Comparison of ENCODE assay signal across 8 mouse cellular contexts in genomic region chr17:71617033-71617362, GRCm38 (mm10). TPM values are rescaled to one million over a fixed set of nuclear protein-coding genes. Genes with fewer than 3 reads are reported as not detected.
DNase-seq lines count a peak whose midpoint lies in the region; ATAC-seq and TF ChIP-seq lines count a peak whose summit lies in the region.

No protein-coding gene starts in this region.

- H3K27ac ChIP-seq in embryonic facial prominence, embryonic 13.5 days: no peak overlapping the region
- no peak overlapping the region for H3K27ac ChIP-seq in limb, embryonic 13.5 days
- H3K27ac ChIP-seq in stomach, embryonic 14.5 days (ENCODE audit: low read length): peak overlapping the region; percentile 70; the same call in 1 of the 2 replicates

- peaks cover 58% of the 10 kb centered on the region for H3K79me3 ChIP-seq in C2C12 (ENCODE audit: low read depth)

- H3K4me2 ChIP-seq in embryonic facial prominence, embryonic 13.5 days: peak overlapping the region; percentile 78
- H3K4me2 ChIP-seq in limb, embryonic 13.5 days (replicated peaks): peak overlapping the region; percentile 84
- peak overlapping the region; percentile 78 for H3K4me2 ChIP-seq in stomach, embryonic 14.5 days (replicated peaks; ENCODE audit: low read depth, low read length)

- intact Hi-C loops in gastrocnemius, postnatal 14 days (cut with DNase I; ENCODE audit: low total_unique reads): no loop called here

- peak; percentile 38 for DNase-seq in embryo, embryonic 10 days (ENCODE audit: low spot score)
- no peak for DNase-seq in embryo, embryonic 9.5 days (ENCODE audit: extremely low spot score)
- no peak for DNase-seq in frontal cortex, postnatal 36 days (ENCODE audit: low spot score in 2 of 2)
- DNase-seq in gastrocnemius, postnatal 14 days: no peak

- peaks cover 32% of the 10 kb centered on the region for H3K36me3 ChIP-seq in C2C12 (ENCODE audit: control insufficient read depth, insufficient read depth)
- H3K36me3 ChIP-seq in embryonic facial prominence, embryonic 13.5 days: peaks cover 10% of the 10 kb centered on the region
- peaks cover 8% of the 10 kb centered on the region for H3K36me3 ChIP-seq in limb, embryonic 13.5 days
- H3K36me3 ChIP-seq in stomach, embryonic 14.5 days (ENCODE audit: control insufficient read depth, insufficient read depth, low read length): peaks cover 5% of the 10 kb centered on the region; the same call in 1 of the 2 replicates

- peak overlapping the region; percentile 89 for H3K4me3 ChIP-seq in C2C12 (ENCODE audit: insufficient read depth, poor library complexity, severe bottlenecking)
- H3K4me3 ChIP-seq in embryonic facial prominence, embryonic 13.5 days: peak overlapping the region; percentile 99
- H3K4me3 ChIP-seq in limb, embryonic 13.5 days: peak overlapping the region; percentile 96
- peak overlapping the region; percentile 90 for H3K4me3 ChIP-seq in stomach, embryonic 14.5 days (ENCODE audit: low read depth, low read length)

- H3K4me1 ChIP-seq in embryonic facial prominence, embryonic 13.5 days: peaks cover 20% of the 10 kb centered on the region
- peaks cover 22% of the 10 kb centered on the region for H3K4me1 ChIP-seq in limb, embryonic 13.5 days
- H3K4me1 ChIP-seq in stomach, embryonic 14.5 days (ENCODE audit: control insufficient read depth, insufficient read depth, low read length): peaks cover 9% of the 10 kb centered on the region; the same call in 1 of the 2 replicates

- no peak for TF ChIP-seq CTCF in C2C12 (IDR thresholded peaks at IDR 0.05; ENCODE audit: control insufficient read depth, insufficient read depth, insufficient read length)

- H3K9ac ChIP-seq in embryonic facial prominence, embryonic 13.5 days: peak overlapping the region; percentile 95
- H3K9ac ChIP-seq in limb, embryonic 13.5 days: peak overlapping the region; percentile 94
- H3K9ac ChIP-seq in stomach, embryonic 14.5 days (replicated peaks; ENCODE audit: low read depth, low read length): peak overlapping the region; percentile 94

- WGBS in embryonic facial prominence, embryonic 13.5 days: under 1% methylated on average over 10 of the region's 10 CpGs
- under 1% methylated on average over 10 of the region's 10 CpGs for WGBS in limb, embryonic 13.5 days
- WGBS in stomach, embryonic 14.5 days: 1% methylated on average over 10 of the region's 10 CpGs

- H3K79me2 ChIP-seq in C2C12 (ENCODE audit: control insufficient read depth, insufficient read depth): peaks cover 64% of the 10 kb centered on the region

- no peaks in the 10 kb centered on the region for H3K9me3 ChIP-seq in embryonic facial prominence, embryonic 13.5 days
- H3K9me3 ChIP-seq in limb, embryonic 13.5 days: no peaks in the 10 kb centered on the region
- H3K9me3 ChIP-seq in stomach, embryonic 14.5 days (ENCODE audit: control insufficient read depth, low read depth, low read length): no peaks in the 10 kb centered on the region

- H3ac ChIP-seq in C2C12 (ENCODE audit: control insufficient read depth, insufficient read length, low read depth): peak overlapping the region; percentile 70

- no peaks in the 10 kb centered on the region for H3K27me3 ChIP-seq in C2C12 (ENCODE audit: control insufficient read depth, insufficient read depth, insufficient read length)
- no peaks in the 10 kb centered on the region for H3K27me3 ChIP-seq in embryonic facial prominence, embryonic 13.5 days
- no peaks in the 10 kb centered on the region for H3K27me3 ChIP-seq in limb, embryonic 13.5 days
- no peaks in the 10 kb centered on the region for H3K27me3 ChIP-seq in stomach, embryonic 14.5 days (ENCODE audit: control insufficient read depth, insufficient read depth, low read length)

- ATAC-seq in embryonic facial prominence, embryonic 13.5 days (ENCODE audit: insufficient number of reproducible peaks, insufficient read depth, low FRiP score, low TSS enrichment, low read depth): no peak
- no peak for ATAC-seq in limb, embryonic 13.5 days (ENCODE audit: low FRiP score, low read depth)
- no peak for ATAC-seq in stomach, embryonic 14.5 days (ENCODE audit: insufficient number of reproducible peaks, insufficient read depth, low FRiP score, low read depth)

TF ChIP-seq in C2C12, 6 proteins besides CTCF, POLR2A, EP300 and RAD21:
- TF ChIP-seq MAX (IDR thresholded peaks at IDR 0.05) (peak; percentile 57), USF1 (IDR thresholded peaks at IDR 0.05; ENCODE audit: low read depth) (no peak)

RNA-seq across cellular contexts. Expression of gene Wdr43, which starts 1.3 kb away (rescaled TPM):
- polyA plus RNA-seq in C2C12 (2012; fragmentation: generic; extraction: Trizol): 34.4 TPM
- 77.3 and 77.4 TPM in 2 replicates for polyA plus RNA-seq in embryonic facial prominence, embryonic 13.5 days (2015; fragmentation: Nextera tagmentation; extraction: Ambion mirVana)
- 75.9 and 82.1 TPM in 2 replicates for polyA plus RNA-seq in limb, embryonic 13.5 days (2015; fragmentation: Nextera tagmentation; extraction: Ambion mirVana)
- 89.6 and 90.1 TPM in 2 replicates for polyA plus RNA-seq in stomach, embryonic 14.5 days (2014; fragmentation: Nextera tagmentation; extraction: Ambion mirVana)
- 10 to 100 TPM; 24.7 to 26.3 TPM for total RNA-seq in gastrocnemius, postnatal 14 days (2021)

RNA-seq across cellular contexts. Expression of gene Togaram2, which starts 56.1 kb away (rescaled TPM):
- not detected for polyA plus RNA-seq in C2C12 (2012; fragmentation: generic; extraction: Trizol)
- polyA plus RNA-seq in embryonic facial prominence, embryonic 13.5 days (2015; fragmentation: Nextera tagmentation; extraction: Ambion mirVana): 0.12 and 0.41 TPM in 2 replicates
- polyA plus RNA-seq in limb, embryonic 13.5 days (2015; fragmentation: Nextera tagmentation; extraction: Ambion mirVana): 0.06 TPM in 1 of 2 replicates, not detected in the other
- 0.17 and 0.36 TPM in 2 replicates for polyA plus RNA-seq in stomach, embryonic 14.5 days (2014; fragmentation: Nextera tagmentation; extraction: Ambion mirVana)
- 1 to 10 TPM in 1 of 2 experiments, under 1 TPM in 1; 0.82 to 1.1 TPM for total RNA-seq in gastrocnemius, postnatal 14 days (2021)
